Mouse (Mus musculus) frontal cortex, adult (tissue): Measurements from ENCODE around the gene Pds5a.
"Not testable (repeated sequence)": the region's sequence is repeated elsewhere in the genome, so short reads cannot be mapped to it uniquely, and the experiment has no call there.

Experiments used
- ATAC-seq: cut with Nextera tagmentation; 2 replicates; pipeline ENCODE4 v1.9.2; 2017; ENCODE audit warnings: mild to moderate bottlenecking, moderate library complexity, mixed read lengths; ENCODE audit not compliant: low TSS enrichment

Gene Pds5a

GRCm38 (mm10) chr5:65697836-65698758 lies at the start of gene Pds5a:
Pds5a (minus strand) TSS chr5:65698273.
- peak; percentile 84 for ATAC-seq

GRCm38 (mm10) chr5:65746908-65747307 lies 48.8 kb upstream of the Pds5a start:
- no peak for ATAC-seq

GRCm38 (mm10) chr5:65739366-65739765 lies 41.3 kb upstream of the Pds5a start:
- ATAC-seq: no peak

GRCm38 (mm10) chr5:65735601-65736000 lies 37.5 kb upstream of the Pds5a start:
- no peak for ATAC-seq

- ATAC-seq: no peak
Observed at GRCm38 (mm10) chr5:65731173-65732007, 33.3 kb upstream of the Pds5a start.

- ATAC-seq: peak; percentile 92
Observed at GRCm38 (mm10) chr5:65724311-65725054, 26.4 kb upstream of the Pds5a start.

GRCm38 (mm10) chr5:65718368-65718767 lies 20.3 kb upstream of the Pds5a start:
- ATAC-seq: no peak

GRCm38 (mm10) chr5:65717903-65718211 lies 19.8 kb upstream of the Pds5a start:
- not testable (repeated sequence) for ATAC-seq

- no peak for ATAC-seq
Observed at GRCm38 (mm10) chr5:65717063-65717902, 19.2 kb upstream of the Pds5a start.

- ATAC-seq: no peak
Observed at GRCm38 (mm10) chr5:65715084-65715483, 17.0 kb upstream of the Pds5a start.

GRCm38 (mm10) chr5:65711463-65711862 lies 13.4 kb upstream of the Pds5a start:
- no peak for ATAC-seq

- ATAC-seq: no peak
Observed at GRCm38 (mm10) chr5:65710267-65710666, 12.2 kb upstream of the Pds5a start.

- no peak for ATAC-seq
Observed at GRCm38 (mm10) chr5:65706979-65707378, 8.9 kb upstream of the Pds5a start.

- no peak for ATAC-seq
Observed at GRCm38 (mm10) chr5:65706171-65706570, 8.1 kb upstream of the Pds5a start.

GRCm38 (mm10) chr5:65704765-65705678 lies 6.9 kb upstream of the Pds5a start:
- ATAC-seq: no peak

- no peak for ATAC-seq
Observed at GRCm38 (mm10) chr5:65703261-65703660, 5.2 kb upstream of the Pds5a start.

- no peak for ATAC-seq
Observed at GRCm38 (mm10) chr5:65700102-65700501, 2.0 kb upstream of the Pds5a start.

GRCm38 (mm10) chr5:65699146-65699545 lies 1.1 kb upstream of the Pds5a start:
- no peak for ATAC-seq

GRCm38 (mm10) chr5:65698759-65699136 lies 675 bp upstream of the Pds5a start:
- no peak for ATAC-seq

GRCm38 (mm10) chr5:65697486-65697835 lies 612 bp downstream of the Pds5a start:
- ATAC-seq: peak; percentile 39
